Mouse (Mus musculus): ENCODE measurements around the gene Fignl1.

The Fignl1 gene

GRCm38 (mm10) chr11:11766736-11767135 is 42.0 kb downstream of the Fignl1 start:
- no peak for DNase-seq (ENCODE audit: low read depth in 2 of 2, low spot score in 2 of 2)

DNA sequence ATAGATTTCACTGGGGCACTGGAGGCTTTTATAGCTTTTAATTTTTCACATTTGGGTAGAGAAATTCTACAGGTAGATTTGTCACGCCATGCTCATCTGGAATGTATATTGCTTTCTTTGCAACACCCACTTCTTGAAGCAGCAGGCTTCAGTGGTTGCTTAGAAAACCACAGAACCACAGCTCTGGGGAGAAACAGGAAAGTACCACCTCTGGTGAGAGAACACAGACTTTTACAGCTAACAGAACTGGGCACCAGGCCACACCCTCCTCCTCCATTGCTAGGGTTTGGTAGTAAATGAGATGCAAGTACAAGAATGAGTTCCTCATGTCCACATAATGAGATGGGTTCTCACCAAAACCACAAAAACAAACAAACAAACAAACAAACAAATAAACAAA is 42.7 kb downstream of the Fignl1 start:
- peak; percentile 73 to 80 for DNase-seq (ENCODE audit: low read depth in 2 of 2, low spot score in 2 of 2)

GRCm38 (mm10) chr11:11765414-11765813 is 43.3 kb downstream of the Fignl1 start:
- no peak for DNase-seq (ENCODE audit: low read depth in 2 of 2, low spot score in 2 of 2)

GRCm38 (mm10) chr11:11763211-11763666 is 45.5 kb downstream of the Fignl1 start:
- DNase-seq (ENCODE audit: low read depth in 2 of 2, low spot score in 2 of 2): no peak

GRCm38 (mm10) chr11:11758883-11759282 is 49.9 kb downstream of the Fignl1 start:
- DNase-seq (ENCODE audit: low read depth in 2 of 2, low spot score in 2 of 2): no peak

DNA sequence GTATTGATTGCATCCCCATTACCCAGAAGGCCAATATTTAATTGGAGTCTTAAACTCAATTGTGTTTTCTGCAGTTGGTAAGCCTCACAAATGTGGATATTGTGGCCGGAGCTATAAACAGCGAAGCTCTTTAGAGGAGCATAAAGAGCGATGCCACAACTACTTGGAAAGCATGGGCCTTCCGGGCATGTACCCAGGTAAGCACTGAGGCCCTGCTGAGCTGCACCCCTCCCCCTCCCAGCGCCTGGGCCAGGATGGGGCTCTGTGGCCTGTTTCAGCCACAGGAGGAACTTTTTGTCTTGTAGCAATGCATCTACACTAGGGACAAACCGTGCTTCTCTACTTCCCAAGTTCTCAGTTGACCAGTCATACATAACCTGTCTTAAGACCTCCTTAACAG is 50.6 kb downstream of the Fignl1 start:
- DNase-seq (ENCODE audit: low read depth in 2 of 2, low spot score in 2 of 2): no peak

- DNase-seq (ENCODE audit: low read depth in 2 of 2, low spot score in 2 of 2): no peak
These were observed 55.9 kb downstream of the Fignl1 start for GRCm38 (mm10) chr11:11752859-11753258.

DNA sequence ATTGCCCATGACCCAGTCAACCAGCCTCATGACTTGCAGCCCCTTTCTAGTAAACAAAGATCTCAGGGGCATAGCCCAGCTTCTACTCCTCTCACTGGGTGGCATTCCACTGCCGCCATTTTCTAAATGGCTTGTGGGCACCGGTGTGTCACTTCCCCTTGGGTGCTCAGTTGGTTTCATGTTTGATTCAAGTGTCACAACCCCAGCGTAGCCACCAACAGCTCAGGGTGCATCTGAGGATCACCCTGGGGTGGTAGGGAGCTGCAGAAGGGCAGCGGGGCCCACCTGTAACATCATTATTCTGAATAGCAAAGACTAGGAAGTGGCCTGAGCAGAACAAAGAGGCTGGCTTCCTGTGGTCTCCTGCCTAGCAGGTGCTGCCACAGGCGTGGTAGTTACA is 57.7 kb downstream of the Fignl1 start:
- DNase-seq (ENCODE audit: low read depth in 2 of 2, low spot score in 2 of 2): peak in 1 of 2 experiments; percentile 43

GRCm38 (mm10) chr11:11744222-11744621 is 64.5 kb downstream of the Fignl1 start:
- no peak for DNase-seq (ENCODE audit: low read depth in 2 of 2, low spot score in 2 of 2)

- peak; percentile 73 to 85 for DNase-seq (ENCODE audit: low read depth in 2 of 2, low spot score in 2 of 2)
These were observed 66.1 kb downstream of the Fignl1 start for GRCm38 (mm10) chr11:11742626-11743025.

DNA sequence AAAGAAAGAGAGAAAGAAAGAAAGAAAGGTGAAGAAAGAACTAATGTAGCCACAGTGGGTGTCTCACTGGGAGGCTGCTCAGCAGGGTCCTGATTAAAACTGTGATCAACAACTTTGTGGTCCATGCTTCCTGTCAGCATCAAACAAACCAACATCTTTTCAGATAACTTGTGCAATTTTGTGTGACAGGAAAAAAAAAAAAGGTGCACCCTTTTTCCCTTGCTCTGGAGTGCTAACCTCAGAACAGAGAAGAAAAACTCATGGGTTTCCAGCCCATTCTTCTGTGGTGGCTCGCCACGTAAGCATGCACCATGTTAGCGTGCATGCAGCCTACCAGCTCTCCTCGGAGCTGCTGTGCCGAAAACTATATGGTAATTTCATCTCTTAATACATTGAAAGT is 67.2 kb downstream of the Fignl1 start:
- peak; percentile 62 to 65 for DNase-seq (ENCODE audit: low read depth in 2 of 2, low spot score in 2 of 2)

DNA sequence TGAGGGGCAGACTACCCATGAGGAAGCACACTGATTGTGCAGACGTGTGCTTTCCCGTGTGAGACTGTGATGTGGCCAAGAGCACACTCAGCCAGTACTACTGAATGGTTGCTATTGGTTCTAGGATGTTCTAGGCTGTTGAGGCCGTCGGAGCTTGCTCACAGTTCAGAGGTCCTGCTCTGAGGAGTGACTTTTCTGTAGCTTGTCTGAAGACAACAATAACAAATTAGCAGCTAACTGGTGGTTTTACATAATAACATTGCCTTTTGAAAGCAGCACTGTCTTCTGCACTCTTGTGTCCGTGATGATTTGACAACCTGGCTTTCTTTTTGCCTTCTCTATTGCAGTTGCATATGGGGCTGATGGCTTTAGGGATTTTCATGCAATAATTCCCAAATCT is 68.2 kb downstream of the Fignl1 start:
- DNase-seq (ENCODE audit: low read depth in 2 of 2, low spot score in 2 of 2): no peak

- no peak for DNase-seq (ENCODE audit: low read depth in 2 of 2, low spot score in 2 of 2)
These were observed 69.7 kb downstream of the Fignl1 start for GRCm38 (mm10) chr11:11739054-11739453.

GRCm38 (mm10) chr11:11737562-11737961 is 71.2 kb downstream of the Fignl1 start:
- DNase-seq (ENCODE audit: low read depth in 2 of 2, low spot score in 2 of 2): no peak
